Comparison of ENCODE assay signal across 8 mouse cellular contexts in the genomic region with DNA sequence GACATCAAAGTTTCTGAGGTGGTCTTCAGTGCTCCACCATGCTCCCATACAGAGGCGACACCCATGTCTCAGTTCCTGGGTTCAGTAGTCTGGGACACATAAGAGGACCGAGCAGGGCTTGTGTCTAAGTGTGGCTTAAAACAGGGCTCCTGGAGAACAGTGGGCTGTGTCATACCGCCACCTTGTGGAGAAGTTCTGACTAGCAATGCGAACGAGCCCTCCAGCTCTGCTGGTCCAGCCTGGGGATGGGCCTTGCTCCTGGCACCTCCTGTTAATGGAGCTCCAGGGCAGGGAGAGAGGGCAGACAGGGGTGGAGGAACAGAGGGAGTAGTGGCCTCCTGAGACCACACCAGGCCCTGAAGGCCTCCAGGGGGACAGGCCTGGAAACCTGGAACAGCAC. TPM values are rescaled to one million over a fixed set of nuclear protein-coding genes. Genes with fewer than 3 reads are reported as not detected.
DNase-seq lines count a peak whose midpoint lies in the region; ATAC-seq and TF ChIP-seq lines count a peak whose summit lies in the region.

No protein-coding gene starts in this region.

- peak; percentile 85 to 86 for DNase-seq in B cell, adult 2 months
- peak; percentile 94 for DNase-seq in heart, embryonic 10.5 days (ENCODE audit: low spot score)
- peak; percentile 40 for DNase-seq in liver, adult 2 months (ENCODE audit: extremely low read depth, low read depth, low spot score)
- peak; percentile 94 for DNase-seq in neural tube, embryonic 10.5 days (ENCODE audit: extremely low spot score, low spot score)

- H3K27me3 ChIP-seq in embryonic facial prominence, embryonic 15.5 days = no peaks in the 10 kb centered on the region
- no peaks in the 10 kb centered on the region for H3K27me3 ChIP-seq in heart, embryonic 10.5 days (ENCODE audit: insufficient read depth, poor library complexity, severe bottlenecking)
- H3K27me3 ChIP-seq in kidney, embryonic 16.5 days (ENCODE audit: insufficient read depth, low read length) = no peaks in the 10 kb centered on the region
- H3K27me3 ChIP-seq in liver, adult 2 months (ENCODE audit: control insufficient read depth, insufficient read depth, low read length) = no peaks in the 10 kb centered on the region
- no peaks in the 10 kb centered on the region for H3K27me3 ChIP-seq in stomach, embryonic 14.5 days (ENCODE audit: control insufficient read depth, insufficient read depth, low read length)

- no peak overlapping the region for H3K4me2 ChIP-seq in embryonic facial prominence, embryonic 15.5 days (replicated peaks)
- no peak overlapping the region for H3K4me2 ChIP-seq in kidney, embryonic 16.5 days (replicated peaks; ENCODE audit: low read depth, low read length)
- H3K4me2 ChIP-seq in stomach, embryonic 14.5 days (replicated peaks; ENCODE audit: low read depth, low read length) = no peak overlapping the region

- peak; percentile 95 for TF ChIP-seq CTCF in bone marrow, adult 2 months (IDR thresholded peaks at IDR 0.05; ENCODE audit: control insufficient read depth, insufficient read depth, low read length)
- TF ChIP-seq CTCF in liver, adult 2 months (IDR thresholded peaks at IDR 0.05; ENCODE audit: low read depth, low read length) = peak; percentile 98

- H3K9me3 ChIP-seq in embryonic facial prominence, embryonic 15.5 days (replicated peaks) = no peaks in the 10 kb centered on the region
- no peaks in the 10 kb centered on the region for H3K9me3 ChIP-seq in heart, embryonic 10.5 days
- H3K9me3 ChIP-seq in kidney, embryonic 16.5 days (ENCODE audit: low read length) = 0 out of 2 replicates have a peak, but pooled peaks cover 4% of the 10 kb centered on the region
- H3K9me3 ChIP-seq in stomach, embryonic 14.5 days (ENCODE audit: control insufficient read depth, low read depth, low read length) = no peaks in the 10 kb centered on the region

- H3K9ac ChIP-seq in embryonic facial prominence, embryonic 15.5 days = no peak overlapping the region
- H3K9ac ChIP-seq in kidney, embryonic 16.5 days (replicated peaks; ENCODE audit: low read length) = no peak overlapping the region
- no peak overlapping the region for H3K9ac ChIP-seq in liver, adult 2 months (ENCODE audit: low read depth, low read length)
- no peak overlapping the region for H3K9ac ChIP-seq in stomach, embryonic 14.5 days (replicated peaks; ENCODE audit: low read depth, low read length)

- H3K4me1 ChIP-seq in bone marrow, adult 2 months (ENCODE audit: control insufficient read depth, insufficient read depth, low read length) = no peaks in the 10 kb centered on the region; the same call in 1 of the 2 replicates
- H3K4me1 ChIP-seq in embryonic facial prominence, embryonic 15.5 days = peaks cover 7% of the 10 kb centered on the region
- H3K4me1 ChIP-seq in heart, embryonic 10.5 days = peaks cover 32% of the 10 kb centered on the region
- H3K4me1 ChIP-seq in kidney, embryonic 16.5 days (ENCODE audit: insufficient read depth, low read length) = peaks cover 2% of the 10 kb centered on the region; the same call in 1 of the 2 replicates
- no peaks in the 10 kb centered on the region for H3K4me1 ChIP-seq in liver, adult 2 months (ENCODE audit: control insufficient read depth, insufficient read depth, low read length)
- no peaks in the 10 kb centered on the region for H3K4me1 ChIP-seq in stomach, embryonic 14.5 days (ENCODE audit: control insufficient read depth, insufficient read depth, low read length)

- no peak overlapping the region for H3K27ac ChIP-seq in bone marrow, adult 2 months (ENCODE audit: control insufficient read depth, insufficient read depth, low read depth, low read length, poor library complexity)
- no peak overlapping the region for H3K27ac ChIP-seq in embryonic facial prominence, embryonic 15.5 days (replicated peaks)
- H3K27ac ChIP-seq in heart, embryonic 10.5 days = peak overlapping the region; percentile 36; the same call in 1 of the 2 replicates
- H3K27ac ChIP-seq in kidney, embryonic 16.5 days (ENCODE audit: low read length) = no peak overlapping the region
- no peak overlapping the region for H3K27ac ChIP-seq in liver, adult 2 months (replicated peaks; ENCODE audit: insufficient read depth, low read depth, low read length)
- no peak overlapping the region for H3K27ac ChIP-seq in stomach, embryonic 14.5 days (ENCODE audit: low read length)

- H3K4me3 ChIP-seq in bone marrow, adult 2 months (replicated peaks; ENCODE audit: control insufficient read depth, low read depth, low read length) = no peak overlapping the region
- H3K4me3 ChIP-seq in embryonic facial prominence, embryonic 15.5 days (replicated peaks) = no peak overlapping the region
- no peak overlapping the region for H3K4me3 ChIP-seq in heart, embryonic 10.5 days
- H3K4me3 ChIP-seq in kidney, embryonic 16.5 days (ENCODE audit: low read length) = no peak overlapping the region
- H3K4me3 ChIP-seq in liver, adult 2 months (ENCODE audit: insufficient read depth, low read depth, low read length) = no peak overlapping the region
- no peak overlapping the region for H3K4me3 ChIP-seq in stomach, embryonic 14.5 days (ENCODE audit: low read depth, low read length)

- TF ChIP-seq POLR2A in bone marrow, adult 2 months (IDR thresholded peaks at IDR 0.05; ENCODE audit: borderline replicate concordance, control insufficient read depth, low read depth, low read length) = no peak
- no peak for TF ChIP-seq POLR2A in liver, adult 2 months (IDR thresholded peaks at IDR 0.05; ENCODE audit: extremely low read depth, insufficient read depth, low read length)

- no peaks in the 10 kb centered on the region for H3K79me2 ChIP-seq in liver, adult 2 months (ENCODE audit: control insufficient read depth, insufficient read depth, low read length)

- 2% methylated on average over 5 of the region's 5 CpGs for WGBS in bone marrow, adult 2 months
- 2% methylated on average over 5 of the region's 5 CpGs for WGBS in embryonic facial prominence, embryonic 15.5 days
- 2% methylated on average over 5 of the region's 5 CpGs for WGBS in heart, embryonic 10.5 days
- WGBS in kidney, embryonic 16.5 days = 2% methylated on average over 5 of the region's 5 CpGs
- 4% methylated on average over 5 of the region's 5 CpGs for WGBS in liver, adult 2 months
- 4% methylated on average over 5 of the region's 5 CpGs for WGBS in stomach, embryonic 14.5 days

- no peaks in the 10 kb centered on the region for H3K36me3 ChIP-seq in embryonic facial prominence, embryonic 15.5 days
- H3K36me3 ChIP-seq in heart, embryonic 10.5 days = no peaks in the 10 kb centered on the region
- no peaks in the 10 kb centered on the region for H3K36me3 ChIP-seq in kidney, embryonic 16.5 days (ENCODE audit: insufficient read depth, low read length)
- H3K36me3 ChIP-seq in liver, adult 2 months (ENCODE audit: control insufficient read depth, insufficient read depth, low read length) = no peaks in the 10 kb centered on the region
- H3K36me3 ChIP-seq in stomach, embryonic 14.5 days (ENCODE audit: control insufficient read depth, insufficient read depth, low read length) = no peaks in the 10 kb centered on the region

- ATAC-seq in embryonic facial prominence, embryonic 15.5 days (ENCODE audit: insufficient number of reproducible peaks, low FRiP score, low TSS enrichment, low read depth) = 0 out of 2 replicates have a peak, but pooled peaks have one; percentile 29
- peak; percentile 82 for ATAC-seq in kidney, embryonic 16.5 days (ENCODE audit: low FRiP score, low TSS enrichment)
- peak; percentile 84; the same call in 1 of the 2 replicates for ATAC-seq in stomach, embryonic 14.5 days (ENCODE audit: insufficient number of reproducible peaks, insufficient read depth, low FRiP score, low read depth)

RNA-seq across cellular contexts. Expression of a gene that starts 11.8 kb away (rescaled TPM):
- polyA plus RNA-seq in bone marrow, adult 2 months (2011; ENCODE audit: insufficient read depth, insufficient read length, low replicate concordance, missing spikeins) = 4.3 and 6.0 TPM in 2 replicates
- polyA plus RNA-seq in embryonic facial prominence, embryonic 15.5 days (2015; fragmentation: Nextera tagmentation; extraction: Ambion mirVana) = 3.6 and 4.6 TPM in 2 replicates
- polyA plus RNA-seq in heart, embryonic 10.5 days (2016; fragmentation: Nextera tagmentation; extraction: Ambion mirVana) = 3,021 and 6,084 TPM in 2 replicates
- polyA plus RNA-seq in kidney, embryonic 16.5 days (2015; fragmentation: Nextera tagmentation; extraction: Ambion mirVana) = 1.7 and 2.3 TPM in 2 replicates
- total RNA-seq in liver, adult 2 months (2014; rRNA removed) = 0.74 and 3.9 TPM in 2 replicates
- not detected in 2 replicates for polyA plus RNA-seq in liver, adult 2 months (2012; rRNA removed)
- 1.7 and 2.3 TPM in 2 replicates for polyA plus RNA-seq in stomach, embryonic 14.5 days (2014; fragmentation: Nextera tagmentation; extraction: Ambion mirVana)

RNA-seq across cellular contexts. Expression of a gene that starts 39.0 kb away (rescaled TPM):
- polyA plus RNA-seq in bone marrow, adult 2 months (2011; ENCODE audit: insufficient read depth, insufficient read length, low replicate concordance, missing spikeins) = 0.41 and 1.2 TPM in 2 replicates
- polyA plus RNA-seq in embryonic facial prominence, embryonic 15.5 days (2015; fragmentation: Nextera tagmentation; extraction: Ambion mirVana) = 1.6 and 4.1 TPM in 2 replicates
- polyA plus RNA-seq in heart, embryonic 10.5 days (2016; fragmentation: Nextera tagmentation; extraction: Ambion mirVana) = 6.6 and 8.0 TPM in 2 replicates
- 9.0 and 9.9 TPM in 2 replicates for polyA plus RNA-seq in kidney, embryonic 16.5 days (2015; fragmentation: Nextera tagmentation; extraction: Ambion mirVana)
- total RNA-seq in liver, adult 2 months (2014; rRNA removed) = 4.1 and 5.9 TPM in 2 replicates
- polyA plus RNA-seq in liver, adult 2 months (2012; rRNA removed) = 11.6 and 19.5 TPM in 2 replicates
- 9.0 and 9.6 TPM in 2 replicates for polyA plus RNA-seq in stomach, embryonic 14.5 days (2014; fragmentation: Nextera tagmentation; extraction: Ambion mirVana)

RNA-seq across cellular contexts. Expression of a gene that starts 51.7 kb away (rescaled TPM):
- polyA plus RNA-seq in bone marrow, adult 2 months (2011; ENCODE audit: insufficient read depth, insufficient read length, low replicate concordance, missing spikeins) = 4.5 and 8.2 TPM in 2 replicates
- polyA plus RNA-seq in embryonic facial prominence, embryonic 15.5 days (2015; fragmentation: Nextera tagmentation; extraction: Ambion mirVana) = 0.24 TPM in 1 of 2 replicates, not detected in the other
- polyA plus RNA-seq in heart, embryonic 10.5 days (2016; fragmentation: Nextera tagmentation; extraction: Ambion mirVana) = 0.20 and 0.39 TPM in 2 replicates
- polyA plus RNA-seq in kidney, embryonic 16.5 days (2015; fragmentation: Nextera tagmentation; extraction: Ambion mirVana) = 0.15 TPM in 1 of 2 replicates, not detected in the other
- not detected in 2 replicates for total RNA-seq in liver, adult 2 months (2014; rRNA removed)
- not detected in 2 replicates for polyA plus RNA-seq in liver, adult 2 months (2012; rRNA removed)
- not detected in 2 replicates for polyA plus RNA-seq in stomach, embryonic 14.5 days (2014; fragmentation: Nextera tagmentation; extraction: Ambion mirVana)

Comparison
In these comparisons a context has a peak if more than half of its experiments do, and no peak if none do; other contexts are left out.
1. DNase-seq: peak in every context shown above with its lines; median percentile 94 in heart, embryonic 10.5 days; 94 in neural tube, embryonic 10.5 days; 86 in B cell, adult 2 months; 40 in liver, adult 2 months.
2. ATAC-seq: peak in every context shown above with its lines; median percentile 84 in stomach, embryonic 14.5 days; 82 in kidney, embryonic 16.5 days; 29 in embryonic facial prominence, embryonic 15.5 days.
3. RNA of a gene that starts 11.8 kb away (polyA plus RNA-seq): 3,021 to 6,084 TPM in heart, embryonic 10.5 days; 4.3 to 6.0 TPM in bone marrow, adult 2 months, 3.6 to 4.6 TPM in embryonic facial prominence, embryonic 15.5 days, 1.7 to 2.3 TPM in kidney, embryonic 16.5 days, 1.7 to 2.3 TPM in stomach, embryonic 14.5 days and not detected in liver, adult 2 months; every median in the first group is over 100 times any median in the second.